Mouse (Mus musculus) left cerebral cortex, adult 11 months (tissue): ENCODE measurements at regions not wholly inside any gene's neighbourhood (a gene's known extent, or its start where the extent isn't known, plus 50 kb on each side); places are given as distances from the start of the nearest gene placed in this dataset.

Experiments
- DNase-seq: peaks from one replicate; pipeline ENCODE4 v3.0.0; 2022; ENCODE audit warnings: low spot score

DNA sequence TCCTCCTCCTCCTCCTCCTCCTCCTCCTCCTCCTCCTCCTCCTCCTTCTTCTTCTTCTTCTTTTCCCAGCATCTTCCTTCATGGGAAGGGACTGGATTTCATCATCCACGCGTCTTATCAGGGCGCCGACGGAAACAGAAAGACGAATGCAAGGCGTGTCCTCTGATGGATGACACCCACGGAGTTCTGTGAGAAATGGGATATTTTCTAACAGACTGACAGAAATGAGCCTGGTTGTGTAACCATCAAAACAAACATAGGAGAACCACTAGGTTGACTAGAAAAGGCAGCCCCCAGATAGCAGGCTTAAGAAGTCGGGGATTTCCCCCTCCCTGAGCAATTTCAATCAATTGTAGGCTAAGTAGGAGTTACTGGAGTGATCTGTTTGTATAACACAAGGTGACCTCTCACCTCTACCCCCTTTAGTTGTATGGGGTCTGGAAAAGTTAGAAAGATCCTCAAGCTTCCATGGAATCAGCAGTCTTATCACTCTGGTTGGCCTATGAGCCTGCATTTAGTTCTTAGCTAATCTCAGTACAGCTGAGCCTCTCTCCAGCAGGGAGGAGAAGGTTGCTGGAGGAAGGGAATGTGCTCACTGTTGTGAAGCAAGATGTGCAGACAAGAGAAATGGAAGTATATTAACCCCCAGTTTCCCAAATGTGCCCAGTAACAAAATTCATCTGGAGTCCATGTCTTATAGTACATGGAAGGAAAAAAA is 260.0 kb upstream of the Lyplal1 start:
- DNase-seq = no peak

DNA sequence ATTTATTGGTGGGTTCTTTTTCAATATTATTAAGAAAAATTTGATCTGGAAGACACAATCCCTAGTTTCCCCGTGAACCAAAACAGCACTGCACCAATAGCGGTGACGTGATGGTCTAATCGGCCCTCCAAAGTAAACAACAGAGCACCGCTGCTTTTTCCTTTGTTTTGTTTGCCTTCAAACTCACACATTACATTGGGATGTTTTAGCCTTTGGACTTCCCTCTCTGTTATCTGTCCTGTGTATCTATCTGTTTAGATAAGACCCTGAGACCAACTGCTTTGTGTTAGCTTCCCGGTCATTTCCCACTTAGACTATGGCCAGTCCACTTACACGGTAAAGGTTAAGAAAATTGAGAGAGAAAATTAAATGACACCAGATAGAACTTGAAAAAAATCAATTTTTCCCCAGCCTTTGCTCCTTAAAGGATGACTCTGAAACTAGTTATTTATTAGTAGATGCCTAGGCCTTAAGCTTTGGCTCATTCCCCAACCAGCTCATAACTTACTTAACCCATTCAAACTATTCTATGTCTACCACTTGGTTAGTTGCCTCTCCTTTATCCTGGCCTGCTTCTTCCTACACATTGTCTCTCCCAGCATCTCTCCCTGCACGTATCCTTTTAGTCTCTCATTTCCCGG is 257.0 kb upstream of the Lyplal1 start:
- DNase-seq = no peak

DNA sequence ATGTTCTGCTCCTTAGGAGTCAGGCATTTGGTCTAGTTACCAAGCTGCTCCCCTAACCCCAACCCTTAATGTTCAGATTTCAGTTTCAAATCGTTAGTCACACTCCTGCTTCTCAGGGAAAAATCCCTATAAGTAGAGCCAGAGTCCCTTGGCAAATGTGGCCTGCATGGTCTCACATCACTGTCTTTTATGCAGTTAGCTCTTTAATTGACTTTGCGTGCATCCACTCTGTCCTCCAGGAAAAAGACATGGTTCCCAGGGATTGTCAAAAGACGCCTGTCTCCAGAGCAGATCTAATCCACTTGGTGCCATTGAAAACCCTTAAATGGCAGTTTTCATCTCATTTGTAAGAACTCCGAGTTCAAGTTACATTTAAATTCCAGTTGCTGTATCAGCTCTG is 256.3 kb upstream of the Lyplal1 start:
- no peak for DNase-seq

DNA sequence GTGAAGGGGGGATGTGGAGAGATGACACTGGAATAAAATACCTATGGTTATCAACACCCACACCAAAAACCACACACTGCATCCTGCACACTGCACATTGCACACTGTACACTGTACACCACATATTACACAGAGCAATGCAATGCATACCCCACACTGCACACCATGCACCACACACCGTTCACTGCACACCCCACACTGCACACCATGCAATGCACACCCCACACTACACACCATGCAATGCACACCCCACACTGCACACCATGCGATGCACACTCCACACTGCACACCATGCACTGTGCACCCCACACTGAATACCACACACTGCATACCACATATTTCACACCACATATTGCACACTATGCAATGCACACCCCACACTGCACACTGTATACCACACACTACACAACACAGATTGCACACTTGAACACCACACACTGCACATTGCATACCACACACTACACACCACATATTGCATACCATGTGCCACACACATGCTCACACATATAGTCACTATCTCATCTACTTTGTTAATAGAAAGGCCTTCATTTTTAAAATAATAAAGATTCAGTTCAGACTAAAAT is 255.8 kb upstream of the Lyplal1 start:
- DNase-seq = no peak

- no peak for DNase-seq
Measured at GRCm38 (mm10) chr1:186363356-186363755, 246.2 kb upstream of the Lyplal1 start.

DNA sequence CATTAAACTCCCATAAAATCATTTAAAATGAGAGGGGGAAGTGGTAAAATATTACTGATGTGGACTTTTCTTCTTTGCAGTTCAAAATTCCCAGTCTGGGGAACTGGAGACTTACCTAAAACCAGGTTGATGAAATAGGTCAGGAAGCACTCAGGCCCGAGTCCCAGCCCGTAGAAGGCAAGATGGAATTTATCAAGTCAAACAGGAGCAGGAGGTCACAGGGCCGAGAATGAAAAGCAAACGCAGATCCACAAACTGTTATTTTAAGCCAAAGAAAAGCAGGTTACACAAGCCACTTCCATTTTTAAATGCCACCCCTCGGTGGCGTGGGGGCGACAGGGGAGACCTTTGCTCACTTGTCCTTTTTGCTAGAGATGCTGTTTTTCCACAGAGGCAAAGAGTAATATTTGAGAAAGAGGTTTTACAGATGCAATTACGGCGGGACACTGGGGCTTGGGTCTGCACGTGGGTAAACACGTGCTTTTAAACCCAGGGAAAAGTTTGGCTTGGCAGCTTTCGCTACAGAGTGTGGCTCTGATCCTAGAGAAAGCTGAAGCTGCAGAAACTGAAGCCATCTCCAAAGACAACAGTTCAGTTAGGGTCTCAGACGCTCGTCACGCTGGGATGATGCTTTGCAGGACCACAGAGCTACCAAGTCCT is 241.0 kb upstream of the Lyplal1 start:
- no peak for DNase-seq

DNA sequence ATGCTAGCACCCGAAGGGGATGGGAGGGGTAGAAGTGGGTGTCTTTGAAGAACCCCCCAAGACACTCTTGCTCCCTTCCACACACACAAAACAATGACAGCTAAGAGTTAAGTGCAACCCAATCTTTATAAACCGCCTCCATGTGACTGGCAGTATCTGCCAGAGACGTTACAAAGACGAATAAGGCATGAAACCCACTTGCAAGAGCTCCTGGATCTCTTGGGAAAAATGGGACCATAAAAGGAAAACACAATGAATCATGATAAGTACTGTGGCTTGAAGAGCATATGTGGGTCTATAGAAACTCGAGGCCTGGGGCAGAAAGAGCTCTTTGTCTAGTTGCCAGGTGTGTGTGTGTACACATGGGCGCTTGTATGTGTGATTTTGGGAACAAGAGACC is 237.6 kb upstream of the Lyplal1 start:
- DNase-seq = no peak

GRCm38 (mm10) chr1:186354072-186354471 is 237.0 kb upstream of the Lyplal1 start:
- no peak for DNase-seq

DNA sequence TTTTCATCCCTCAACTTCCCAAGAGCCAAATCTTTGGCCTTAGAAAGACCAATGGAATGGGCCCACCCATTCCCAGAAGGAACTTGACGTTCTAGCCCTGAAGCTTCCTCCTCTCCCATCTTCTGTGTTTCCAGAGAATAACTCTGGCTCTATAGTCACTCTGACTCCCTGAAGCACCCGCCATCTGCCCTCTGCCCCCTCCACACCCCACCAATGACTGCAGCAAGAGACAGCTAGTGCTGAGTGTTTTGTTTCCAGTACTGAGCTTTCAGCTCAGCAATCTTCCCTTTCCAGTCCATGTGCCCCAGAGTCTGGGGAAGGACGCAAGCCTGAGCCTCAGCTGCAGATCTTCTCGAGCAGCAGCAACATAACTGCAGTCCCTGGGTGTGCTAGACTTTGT is 233.3 kb upstream of the Lyplal1 start:
- DNase-seq = no peak

- no peak for DNase-seq
Measured at GRCm38 (mm10) chr1:186349966-186350365, 232.9 kb upstream of the Lyplal1 start.

GRCm38 (mm10) chr1:186347413-186348147 is 230.5 kb upstream of the Lyplal1 start:
- DNase-seq = no peak

DNA sequence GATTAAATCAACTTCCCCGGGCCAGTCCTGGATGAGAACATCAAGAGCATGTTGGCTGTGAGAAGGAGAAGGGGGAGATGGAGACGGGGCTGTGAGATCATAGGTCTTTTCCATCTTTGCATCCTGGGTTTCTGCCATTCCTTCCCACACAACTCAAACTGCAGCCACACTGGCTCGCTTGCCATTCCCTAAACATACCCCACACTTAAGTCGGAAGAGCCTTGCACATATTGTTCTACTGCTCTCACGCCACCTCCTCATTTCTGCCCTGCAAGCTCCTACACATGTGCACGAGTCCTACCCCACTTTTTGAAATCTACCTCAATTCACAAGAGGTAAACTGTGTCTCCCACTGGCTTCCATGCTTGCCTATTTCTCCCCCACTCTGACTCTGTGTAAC is 228.3 kb upstream of the Lyplal1 start:
- no peak for DNase-seq

DNA sequence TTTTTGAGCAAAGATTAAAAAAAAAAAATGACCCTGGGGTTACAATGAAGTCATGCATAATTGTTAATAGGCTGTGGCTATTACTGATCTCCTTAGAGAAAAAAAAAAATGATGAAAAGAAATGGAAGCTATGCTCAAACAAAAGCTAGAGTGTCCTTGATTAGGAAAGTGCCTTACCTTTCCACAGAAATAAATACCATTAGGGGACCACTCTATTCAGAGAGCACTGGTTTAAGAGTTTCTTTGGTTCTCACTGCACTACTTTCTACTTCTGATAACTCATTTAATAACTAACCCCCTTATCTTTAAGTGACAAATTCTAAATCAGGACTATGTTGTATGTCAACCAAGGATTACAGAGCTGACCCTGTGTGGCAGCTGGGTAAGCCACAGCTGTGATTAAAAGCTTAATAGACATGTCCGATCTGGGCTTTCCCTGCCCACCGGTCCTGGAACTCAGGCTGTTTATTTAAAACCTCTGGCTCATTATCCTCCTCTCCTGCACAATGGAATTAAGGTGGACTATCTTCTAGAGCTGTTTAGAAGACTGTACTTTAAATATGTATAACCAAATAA is 225.9 kb upstream of the Lyplal1 start:
- no peak for DNase-seq

- no peak for DNase-seq
Measured at GRCm38 (mm10) chr1:186342391-186342790, 225.3 kb upstream of the Lyplal1 start.

GRCm38 (mm10) chr1:186341878-186342277 is 224.8 kb upstream of the Lyplal1 start:
- no peak for DNase-seq

DNA sequence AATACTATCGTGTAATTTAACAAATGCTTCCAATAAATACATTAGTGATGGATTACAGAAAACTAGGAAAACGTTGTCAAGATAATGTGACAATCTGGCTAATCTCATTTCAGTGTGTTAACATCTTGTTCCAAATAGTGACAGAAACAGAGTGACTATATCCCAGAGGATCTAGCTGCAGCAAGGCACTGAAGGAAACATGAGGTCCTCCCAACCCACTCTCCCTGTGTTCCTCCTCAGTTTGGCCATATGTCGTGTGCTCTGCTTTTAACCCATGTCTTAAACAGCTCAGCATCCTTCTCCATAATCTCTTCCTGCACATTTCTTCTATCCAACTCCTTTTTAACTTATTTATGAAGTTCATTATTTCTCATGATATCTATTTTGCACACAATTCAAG is 223.6 kb upstream of the Lyplal1 start:
- no peak for DNase-seq

DNA sequence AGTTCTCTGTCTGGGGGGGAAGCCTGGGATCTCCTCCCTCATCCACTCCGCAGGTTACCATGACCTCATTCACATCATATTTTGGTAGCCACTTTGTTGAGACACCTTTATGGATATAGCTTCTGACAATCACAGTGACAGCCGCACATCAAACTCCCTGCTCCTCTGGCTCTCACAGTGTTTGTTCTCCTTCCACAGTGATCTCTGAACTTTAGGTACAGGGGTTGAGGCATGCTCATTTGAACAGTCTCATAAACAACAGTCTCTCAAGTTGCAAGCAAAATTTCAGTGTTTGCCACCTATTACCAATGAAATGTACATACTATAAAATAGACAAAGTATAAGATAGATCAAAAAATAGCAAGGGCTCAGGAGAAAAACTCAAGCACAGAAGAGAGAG is 200.2 kb upstream of the Lyplal1 start:
- no peak for DNase-seq

DNA sequence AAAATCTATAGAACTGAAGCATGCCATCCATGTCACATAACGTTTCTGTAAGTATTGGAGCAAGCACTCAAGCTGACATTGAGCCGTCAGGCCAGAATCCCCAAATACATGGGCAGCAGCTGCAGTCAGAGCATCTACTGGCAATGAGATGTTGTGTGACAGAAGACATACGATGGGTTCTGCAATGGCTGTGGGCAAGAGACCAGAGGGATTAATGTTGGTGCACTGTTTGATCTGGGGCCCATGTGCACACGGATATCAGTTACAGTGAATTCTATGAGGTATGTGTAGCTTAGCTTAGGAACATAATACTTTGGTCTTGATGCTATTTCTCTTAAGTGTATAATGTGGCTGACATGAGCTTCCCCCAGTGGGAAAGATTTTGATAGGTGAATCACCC is 197.1 kb upstream of the Lyplal1 start:
- DNase-seq = no peak

GRCm38 (mm10) chr1:186312698-186313097 is 195.6 kb upstream of the Lyplal1 start:
- DNase-seq = no peak

DNA sequence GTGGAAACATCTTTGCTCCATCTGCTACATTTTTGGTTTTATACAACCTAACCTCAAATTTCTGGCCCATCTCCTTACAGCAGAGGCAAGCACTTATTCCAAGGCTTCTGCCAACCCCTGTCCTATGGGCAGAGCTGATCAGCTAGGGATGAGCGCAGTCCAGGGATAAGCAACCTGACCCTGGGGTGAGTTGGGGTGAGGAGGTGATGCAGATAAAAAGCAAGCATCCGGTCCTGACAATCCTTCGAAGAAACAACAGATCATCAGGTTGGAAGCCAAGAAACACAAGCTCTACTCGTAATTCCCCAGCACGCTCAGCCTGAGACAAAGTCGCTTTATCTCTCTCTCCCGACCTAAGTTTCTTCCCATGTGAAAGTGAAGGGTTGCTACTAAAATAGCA is 194.9 kb upstream of the Lyplal1 start:
- no peak for DNase-seq

DNA sequence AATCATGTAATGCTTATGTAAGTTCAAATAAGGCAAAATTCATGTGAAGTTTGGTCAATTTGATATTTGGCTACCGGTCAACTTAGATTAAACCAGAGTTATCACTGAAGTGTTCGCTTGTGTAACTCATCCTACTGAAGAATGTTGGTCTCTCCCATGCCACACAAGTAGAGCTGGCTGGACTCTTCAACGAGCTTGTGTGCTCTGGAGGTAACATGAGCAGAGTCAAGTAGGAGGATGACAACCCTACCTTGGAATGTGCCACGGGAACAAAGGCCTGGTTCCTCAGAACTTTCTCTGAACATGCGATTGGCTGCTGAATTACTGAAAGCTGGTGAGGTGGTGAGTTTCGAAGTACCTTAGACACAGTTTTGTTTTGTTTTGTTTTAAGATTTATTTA is 190.5 kb upstream of the Lyplal1 start:
- DNase-seq = no peak

- no peak for DNase-seq
Measured at GRCm38 (mm10) chr1:186297464-186297863, 180.4 kb upstream of the Lyplal1 start.
